Mouse (Mus musculus) liver, adult 2 months (tissue): Measurements from ENCODE around the gene Cdhr4. TPM values are rescaled to one million over a fixed set of nuclear protein-coding genes. Genes with fewer than 3 reads are reported as not detected.

Experiments used
- DNase-seq: peaks from one replicate; pipeline ENCODE4 v3.0.0-alpha.2; 2011; ENCODE audit warnings: low read depth, low spot score; ENCODE audit errors: extremely low read depth
- H3K27ac ChIP-seq: fragments of 200-500 bp; replicated peaks from 2 replicates; pipeline ENCODE4 v1.5.1; 2012; ENCODE audit warnings: low read depth, mild to moderate bottlenecking, control low read depth, inconsistent platforms, low read length; ENCODE audit not compliant: insufficient read depth
- H3K27me3 ChIP-seq: fragments of 200-500 bp; 2 replicates; pipeline ENCODE4 v1.6.1; 2012; ENCODE audit warnings: mild to moderate bottlenecking, moderate library complexity, low read length, inconsistent platforms; ENCODE audit not compliant: control insufficient read depth, insufficient read depth
- H3K36me3 ChIP-seq: fragments of 200-500 bp; 2 replicates; pipeline ENCODE4 v1.6.1; 2012; ENCODE audit warnings: low read length, inconsistent platforms; ENCODE audit not compliant: control insufficient read depth, insufficient read depth
- H3K4me1 ChIP-seq: fragments of 200-500 bp; 2 replicates; pipeline ENCODE4 v1.6.1; 2011; ENCODE audit warnings: low read length; ENCODE audit not compliant: control insufficient read depth, insufficient read depth
- H3K4me3 ChIP-seq: fragments of 200-500 bp; 2 replicates; pipeline ENCODE4 v1.5.1; 2011; ENCODE audit warnings: low read depth, mild to moderate bottlenecking, control low read depth, low read length, moderate library complexity; ENCODE audit not compliant: insufficient read depth
- H3K79me2 ChIP-seq: fragments of 200-500 bp; 2 replicates; pipeline ENCODE4 v1.6.1; 2012; ENCODE audit warnings: inconsistent platforms, mild to moderate bottlenecking, low read length, moderate library complexity; ENCODE audit not compliant: control insufficient read depth, insufficient read depth
- H3K9ac ChIP-seq: fragments of 200-500 bp; 2 replicates; pipeline ENCODE4 v1.6.1; 2012; ENCODE audit warnings: low read depth, mild to moderate bottlenecking, control low read depth, inconsistent platforms, low read length
- CTCF ChIP-seq: fragments of 200-500 bp; IDR thresholded peaks from 2 replicates; pipeline ENCODE4 v1.5.1; 2011; ENCODE audit warnings: low read depth, low read length, control low read depth
- POLR2A ChIP-seq: fragments of 200-500 bp; IDR thresholded peaks from 2 replicates; pipeline ENCODE4 v1.6.1; 2011; ENCODE audit warnings: low read length, control low read depth; ENCODE audit not compliant: insufficient read depth; ENCODE audit errors: extremely low read depth
- WGBS: fragments of 180-500 bp; shearing (Covaris S2); methylation state at CpG from one replicate; pipeline ENCODE4 v1.1.7; 2018; 5-methylcytosine and 5-hydroxymethylcytosine counted together
- polyA plus RNA-seq: library from polyadenylated mRNA; depleted of rRNA; stranded (reverse); fragments of >200 nt; gene quantifications from 2 replicates; pipeline ENCODE4 v1.2.3, GENCODE M21; 2012
- total RNA-seq: library from RNA; depleted of rRNA; stranded (reverse); fragments of >200 nt; gene quantifications from 2 replicates; pipeline ENCODE4 v1.2.3, GENCODE M21; 2014

Gene Cdhr4
- total and polyA plus RNA-seq, 2 experiments: 0.44 TPM; not detected in 1

- Histone ChIP-seq H3K27me3 (no peaks in the 10 kb centered on the region), H3K79me2 (no peaks in the 10 kb centered on the region), H3K4me3 (peak within 1 kb of the TSS; percentile 65), H3K36me3 (no peaks in the 10 kb centered on the region), H3K9ac (peak within 1 kb of the TSS; percentile 48), H3K27ac (peak within 1 kb of the TSS; percentile 11), H3K4me1 (peaks cover 10% of the 10 kb centered on the region; the same call in 1 of the 2 replicates)
- WGBS: 9% methylated on average over 58 of the region's 58 CpGs
- TF ChIP-seq POLR2A (0 out of 2 replicates have a peak, but pooled peaks have one; percentile 38), CTCF (no peak)
- peak; percentile 27 for DNase-seq
Measured at GRCm38 (mm10) chr9:107985131-107986119, 6.9 kb upstream of the Cdhr4 start, which contains the start of gene Inka1. TSS of gene Inka1 (minus strand) at chr9:107985879.

DNA sequence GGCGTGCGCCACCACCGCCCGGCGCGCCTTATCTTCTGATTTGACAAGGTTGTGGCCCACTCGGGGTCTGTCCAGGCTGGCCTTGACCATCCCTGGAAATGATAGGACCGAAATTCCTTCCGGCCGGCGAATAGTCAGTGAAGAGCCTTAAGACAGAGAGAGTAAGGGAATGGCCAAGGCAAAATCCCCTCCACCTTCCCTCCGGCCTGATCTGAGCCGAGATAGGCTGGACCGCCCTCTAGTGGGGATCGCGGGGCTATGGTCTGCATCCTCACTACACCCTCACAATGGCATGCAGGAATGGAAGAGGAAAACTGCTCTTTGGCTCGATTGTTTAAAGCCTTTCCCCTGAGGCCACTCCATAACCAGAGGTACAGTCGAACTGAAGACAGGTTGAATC, 5.9 kb upstream of the Cdhr4 start:
- Histone ChIP-seq H3K4me3 (0 out of 2 replicates have a peak overlapping the region, but pooled peaks have one; percentile 21), H3K4me1 (peaks cover 7% of the 10 kb centered on the region; the same call in 1 of the 2 replicates), H3K79me2 (no peaks in the 10 kb centered on the region), H3K27ac (no peak overlapping the region), H3K9ac (no peak overlapping the region), H3K27me3 (no peaks in the 10 kb centered on the region), H3K36me3 (no peaks in the 10 kb centered on the region)
- WGBS: 8% methylated on average over 18 of the region's 18 CpGs
- peak; percentile 52 for DNase-seq
- TF ChIP-seq CTCF (peak; percentile 97), POLR2A (no peak)

GRCm38 (mm10) chr9:107987950-107988349, 4.3 kb upstream of the Cdhr4 start:
- H3K27me3 ChIP-seq: no peaks in the 10 kb centered on the region
- no peak for DNase-seq
- peaks cover 2% of the 10 kb centered on the region; the same call in 1 of the 2 replicates for H3K4me1 ChIP-seq
- no peak overlapping the region for H3K9ac ChIP-seq
- 81% methylated on average over 3 of the region's 3 CpGs for WGBS
- TF ChIP-seq CTCF: no peak
- TF ChIP-seq POLR2A: no peak
- no peaks in the 10 kb centered on the region for H3K79me2 ChIP-seq
- H3K4me3 ChIP-seq: no peak overlapping the region
- H3K36me3 ChIP-seq: no peaks in the 10 kb centered on the region
- no peak overlapping the region for H3K27ac ChIP-seq

GRCm38 (mm10) chr9:107993013-107993412, 716 bp downstream of the Cdhr4 start:
- Histone ChIP-seq H3K9ac (no peak overlapping the region), H3K36me3 (no peaks in the 10 kb centered on the region)
- TF ChIP-seq POLR2A (no peak), CTCF (no peak)

DNA sequence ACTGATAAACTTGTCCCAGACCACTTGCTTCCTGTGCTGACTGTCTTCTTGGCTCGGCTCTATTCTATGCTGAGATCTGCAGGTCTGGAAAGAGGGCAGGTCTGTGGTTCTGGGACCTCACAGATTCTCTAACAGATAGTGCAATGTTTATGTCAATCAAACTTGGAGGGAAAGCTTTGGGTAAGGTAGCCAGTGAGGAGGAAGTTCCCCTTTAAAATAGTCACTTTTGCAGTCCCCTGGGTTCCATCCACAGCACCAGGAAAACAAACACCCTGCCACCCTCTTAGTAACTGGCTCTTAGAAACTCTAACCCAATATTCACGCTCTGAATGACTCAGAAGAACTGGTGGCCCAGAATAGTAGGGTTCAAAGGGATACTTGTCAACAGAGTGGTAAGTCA, 2.2 kb downstream of the Cdhr4 start:
- Histone ChIP-seq H3K36me3 (no peaks in the 10 kb centered on the region), H3K9ac (no peak overlapping the region), H3K27me3 (no peaks in the 10 kb centered on the region), H3K4me1 (no peaks in the 10 kb centered on the region), H3K4me3 (no peak overlapping the region), H3K79me2 (no peaks in the 10 kb centered on the region), H3K27ac (no peak overlapping the region)
- DNase-seq: no peak
- WGBS: 66% methylated on average over 2 of the region's 2 CpGs
- TF ChIP-seq CTCF: no peak
- no peak for TF ChIP-seq POLR2A

More at GRCm38 (mm10) chr9:107993013-107993412, 716 bp downstream of the Cdhr4 start:
- no peak for DNase-seq
- WGBS: 94% methylated on average over 11 of the region's 11 CpGs
- Histone ChIP-seq H3K27me3 (no peaks in the 10 kb centered on the region), H3K79me2 (no peaks in the 10 kb centered on the region), H3K4me3 (no peak overlapping the region), H3K27ac (no peak overlapping the region), H3K4me1 (no peaks in the 10 kb centered on the region)
